Mouse (Mus musculus): ENCODE data around the gene Gstt4. TPM values are rescaled to one million over a fixed set of nuclear protein-coding genes. Genes with fewer than 3 reads are reported as not detected.
A peak's percentile ranks its signal among the peaks of the same experiment; 100 is the strongest.
"Not testable (repeated sequence)": the region's sequence is repeated elsewhere in the genome, so short reads cannot be mapped to it uniquely, and the experiment has no call there.

The Gstt4 gene
- polyA plus RNA-seq, 1 experiment from 2014 or later, result not detected

GRCm38 (mm10) chr10:75774587-75774986 lies 47.8 kb downstream of the Gstt4 start:
- no peaks in the 10 kb centered on the region for H3K36me3 ChIP-seq (ENCODE audit: control insufficient read depth, insufficient read depth, low read length)

GRCm38 (mm10) chr10:75774102-75774501 lies 48.2 kb downstream of the Gstt4 start:
- WGBS, result 94% methylated on average over 5 of the region's 5 CpGs
- H3K27me3 ChIP-seq (ENCODE audit: control insufficient read depth, insufficient read depth, low read length), result peaks cover under 1% of the 10 kb centered on the region; the same call in 1 of the 2 replicates
- ATAC-seq (ENCODE audit: low FRiP score) (no peak), DNase-seq (ENCODE audit: low spot score) (no peak)
- H3K9ac ChIP-seq (ENCODE audit: low read depth, low read length), result no peak overlapping the region
- H3K27ac ChIP-seq (ENCODE audit: low read depth, low read length), result no peak overlapping the region
- H3K4me1 ChIP-seq (replicated peaks; ENCODE audit: control insufficient read depth, insufficient read depth, low read length), result 0 out of 2 replicates have a peak, but pooled peaks cover 3% of the 10 kb centered on the region
- H3K9me3 ChIP-seq (ENCODE audit: control insufficient read depth, low read length), result no peaks in the 10 kb centered on the region
- H3K36me3 ChIP-seq (ENCODE audit: control insufficient read depth, insufficient read depth, low read length), result no peaks in the 10 kb centered on the region
- no peak overlapping the region for H3K4me2 ChIP-seq (replicated peaks; ENCODE audit: low read depth, low read length)
- H3K4me3 ChIP-seq (ENCODE audit: low read depth, low read length), result no peak overlapping the region

More at GRCm38 (mm10) chr10:75774587-75774986, 47.8 kb downstream of the Gstt4 start:
- H3K4me3 ChIP-seq (ENCODE audit: low read depth, low read length), result no peak overlapping the region
- no peak overlapping the region for H3K9ac ChIP-seq (ENCODE audit: low read depth, low read length)
- H3K4me1 ChIP-seq (replicated peaks; ENCODE audit: control insufficient read depth, insufficient read depth, low read length), result 0 out of 2 replicates have a peak, but pooled peaks cover 3% of the 10 kb centered on the region
- peaks cover 5% of the 10 kb centered on the region; the same call in 1 of the 2 replicates for H3K27me3 ChIP-seq (ENCODE audit: control insufficient read depth, insufficient read depth, low read length)
- no peak overlapping the region for H3K27ac ChIP-seq (ENCODE audit: low read depth, low read length)
- no peak for DNase-seq (ENCODE audit: low spot score)
- WGBS, result 89% methylated on average over 9 of the region's 9 CpGs
- H3K9me3 ChIP-seq (ENCODE audit: control insufficient read depth, low read length), result no peaks in the 10 kb centered on the region
- no peak overlapping the region for H3K4me2 ChIP-seq (replicated peaks; ENCODE audit: low read depth, low read length)
- no peak for ATAC-seq (ENCODE audit: low FRiP score)

GRCm38 (mm10) chr10:75772795-75773664 lies 49.3 kb downstream of the Gstt4 start, which contains the start of gene Ddt:
TSS of gene Ddt (minus strand) at chr10:75773414.
- H3K4me2 ChIP-seq (replicated peaks; ENCODE audit: low read depth, low read length), result peak within 1 kb of the TSS; percentile 92
- 0 out of 2 replicates have a peak, but pooled peaks cover 3% of the 10 kb centered on the region for H3K4me1 ChIP-seq (replicated peaks; ENCODE audit: control insufficient read depth, insufficient read depth, low read length)
- H3K27me3 ChIP-seq (ENCODE audit: control insufficient read depth, insufficient read depth, low read length), result no peaks in the 10 kb centered on the region
- H3K9ac ChIP-seq (ENCODE audit: low read depth, low read length), result peak within 1 kb of the TSS; percentile 51
- H3K9me3 ChIP-seq (ENCODE audit: control insufficient read depth, low read length), result no peaks in the 10 kb centered on the region
- peak; percentile 97 for ATAC-seq (ENCODE audit: low FRiP score)
- under 1% methylated on average over 47 of the region's 47 CpGs for WGBS
- DNase-seq (ENCODE audit: low spot score), result peak; percentile 86
- H3K36me3 ChIP-seq (ENCODE audit: control insufficient read depth, insufficient read depth, low read length), result no peaks in the 10 kb centered on the region
- H3K27ac ChIP-seq (ENCODE audit: low read depth, low read length), result no peak within 1 kb of the TSS
- H3K4me3 ChIP-seq (ENCODE audit: low read depth, low read length), result peak within 1 kb of the TSS; percentile 52

- ATAC-seq (ENCODE audit: low FRiP score); H3K36me3 ChIP-seq (ENCODE audit: control insufficient read depth, insufficient read depth, low read length); H3K27ac ChIP-seq (ENCODE audit: low read depth, low read length); H3K4me2 ChIP-seq (replicated peaks; ENCODE audit: low read depth, low read length); H3K9ac ChIP-seq (ENCODE audit: low read depth, low read length); H3K9me3 ChIP-seq (ENCODE audit: control insufficient read depth, low read length); H3K4me3 ChIP-seq (ENCODE audit: low read depth, low read length); H3K27me3 ChIP-seq (ENCODE audit: control insufficient read depth, insufficient read depth, low read length); H3K4me1 ChIP-seq (replicated peaks; ENCODE audit: control insufficient read depth, insufficient read depth, low read length); DNase-seq (ENCODE audit: low spot score): not testable (repeated sequence)
- WGBS, result 48% methylated on average over 5 of the region's 5 CpGs
These were observed 54.6 kb downstream of the Gstt4 start for GRCm38 (mm10) chr10:75767756-75768155.

- H3K4me2 ChIP-seq (replicated peaks; ENCODE audit: low read depth, low read length), result no peak overlapping the region
- no peak overlapping the region for H3K9ac ChIP-seq (ENCODE audit: low read depth, low read length)
- H3K27ac ChIP-seq (ENCODE audit: low read depth, low read length), result no peak overlapping the region
- DNase-seq (ENCODE audit: low spot score), result no peak
- WGBS, result 91% methylated on average over 6 of the region's 6 CpGs
- no peaks in the 10 kb centered on the region for H3K9me3 ChIP-seq (ENCODE audit: control insufficient read depth, low read length)
- no peaks in the 10 kb centered on the region for H3K36me3 ChIP-seq (ENCODE audit: control insufficient read depth, insufficient read depth, low read length)
- 0 out of 2 replicates have a peak, but pooled peaks cover 4% of the 10 kb centered on the region for H3K4me1 ChIP-seq (replicated peaks; ENCODE audit: control insufficient read depth, insufficient read depth, low read length)
- H3K4me3 ChIP-seq (ENCODE audit: low read depth, low read length), result no peak overlapping the region
- H3K27me3 ChIP-seq (ENCODE audit: control insufficient read depth, insufficient read depth, low read length), result no peaks in the 10 kb centered on the region
- ATAC-seq (ENCODE audit: low FRiP score), result no peak
These were observed 55.5 kb downstream of the Gstt4 start for GRCm38 (mm10) chr10:75766856-75767255.

Other genes with a start within 250 kb of the Gstt4 start
- 0.31 and 0.66 TPM in 2 replicates for gene Ggt5, start 233.2 kb downstream of the Gstt4 start, polyA plus RNA-seq (2014; fragmentation: Nextera tagmentation; extraction: Ambion mirVana)
- gene Susd2, start 178.5 kb downstream of the Gstt4 start, polyA plus RNA-seq (2014; fragmentation: Nextera tagmentation; extraction: Ambion mirVana), result 2.1 and 2.7 TPM in 2 replicates
- 34.8 and 40.9 TPM in 2 replicates for gene Cabin1, start 58.2 kb downstream of the Gstt4 start, polyA plus RNA-seq (2014; fragmentation: Nextera tagmentation; extraction: Ambion mirVana)
- gene Ddt, start 49.1 kb downstream of the Gstt4 start, polyA plus RNA-seq (2014; fragmentation: Nextera tagmentation; extraction: Ambion mirVana), result 89.1 and 91.7 TPM in 2 replicates
- gene Gm20441, start 41.6 kb downstream of the Gstt4 start, polyA plus RNA-seq (2014; fragmentation: Nextera tagmentation; extraction: Ambion mirVana), result not detected in 2 replicates
- gene Gstt3, start 41.1 kb downstream of the Gstt4 start, polyA plus RNA-seq (2014; fragmentation: Nextera tagmentation; extraction: Ambion mirVana), result 1.9 and 2.4 TPM in 2 replicates
- 5.0 and 5.6 TPM in 2 replicates for gene Gstt1, start 24.0 kb downstream of the Gstt4 start, polyA plus RNA-seq (2014; fragmentation: Nextera tagmentation; extraction: Ambion mirVana)
- gene Gstt2, start 14.9 kb upstream of the Gstt4 start, polyA plus RNA-seq (2014; fragmentation: Nextera tagmentation; extraction: Ambion mirVana), result 7.8 and 10.0 TPM in 2 replicates
- 1,947 and 1,962 TPM in 2 replicates for gene Mif, start 37.7 kb upstream of the Gstt4 start, polyA plus RNA-seq (2014; fragmentation: Nextera tagmentation; extraction: Ambion mirVana)
- gene Derl3, start 70.9 kb upstream of the Gstt4 start, polyA plus RNA-seq (2014; fragmentation: Nextera tagmentation; extraction: Ambion mirVana), result 2.9 and 3.3 TPM in 2 replicates
- 279 and 282 TPM in 2 replicates for gene Smarcb1, start 99.1 kb upstream of the Gstt4 start, polyA plus RNA-seq (2014; fragmentation: Nextera tagmentation; extraction: Ambion mirVana)
- gene Chchd10, start 110.6 kb upstream of the Gstt4 start, polyA plus RNA-seq (2014; fragmentation: Nextera tagmentation; extraction: Ambion mirVana), result 8.0 and 9.3 TPM in 2 replicates
- gene Mmp11, start 114.0 kb upstream of the Gstt4 start, polyA plus RNA-seq (2014; fragmentation: Nextera tagmentation; extraction: Ambion mirVana), result 32.2 and 36.1 TPM in 2 replicates
- 1.3 and 2.0 TPM in 2 replicates for gene Gm867, start 118.1 kb upstream of the Gstt4 start, polyA plus RNA-seq (2014; fragmentation: Nextera tagmentation; extraction: Ambion mirVana)
- 0.43 TPM in 1 of 2 replicates, not detected in the other for gene Vpreb3, start 120.5 kb upstream of the Gstt4 start, polyA plus RNA-seq (2014; fragmentation: Nextera tagmentation; extraction: Ambion mirVana)
- 0.22 TPM in 1 of 2 replicates, not detected in the other for gene Gm5134, start 132.0 kb upstream of the Gstt4 start, polyA plus RNA-seq (2014; fragmentation: Nextera tagmentation; extraction: Ambion mirVana)
- gene Zfp280b, start 210.1 kb upstream of the Gstt4 start, polyA plus RNA-seq (2014; fragmentation: Nextera tagmentation; extraction: Ambion mirVana), result 27.0 and 28.3 TPM in 2 replicates

All from hindbrain, embryonic 11.5 days (tissue).